Mouse (Mus musculus): ENCODE measurements at regions not wholly inside any gene's neighbourhood (a gene's known extent, or its start where the extent isn't known, plus 50 kb on each side); places are given as distances from the start of the nearest gene placed in this dataset.

GRCm38 (mm10) chr13:97520988-97521547, 239.4 kb downstream of the Gm10260 start:
- DNase-seq (ENCODE audit: low read depth, low spot score), result no peak

GRCm38 (mm10) chr13:97516731-97517130, 243.7 kb downstream of the Gm10260 start:
- no peak for DNase-seq (ENCODE audit: low read depth, low spot score)

- no peak for DNase-seq (ENCODE audit: low read depth, low spot score)
Observed at GRCm38 (mm10) chr13:97514421-97515066, 245.9 kb downstream of the Gm10260 start.

- no peak for DNase-seq (ENCODE audit: low read depth, low spot score)
Observed at GRCm38 (mm10) chr13:97512521-97512920, 247.9 kb downstream of the Gm10260 start.

- DNase-seq (ENCODE audit: low read depth, low spot score), result no peak
Observed at GRCm38 (mm10) chr13:97510431-97511261, 249.8 kb downstream of the Gm10260 start.

GRCm38 (mm10) chr13:97504949-97505348, 255.5 kb downstream of the Gm10260 start:
- DNase-seq (ENCODE audit: low read depth, low spot score), result no peak

GRCm38 (mm10) chr13:97503955-97504739, 256.3 kb downstream of the Gm10260 start:
- DNase-seq (ENCODE audit: low read depth, low spot score), result no peak

GRCm38 (mm10) chr13:97503391-97503790, 257.0 kb downstream of the Gm10260 start:
- no peak for DNase-seq (ENCODE audit: low read depth, low spot score)

GRCm38 (mm10) chr13:97500155-97500554, 259.2 kb downstream of the Enc1 start:
- no peak for DNase-seq (ENCODE audit: low read depth, low spot score)

- DNase-seq (ENCODE audit: low read depth, low spot score), result no peak
Observed at GRCm38 (mm10) chr13:97498981-97499380, 258.1 kb downstream of the Enc1 start.

GRCm38 (mm10) chr13:97497928-97498327, 257.0 kb downstream of the Enc1 start:
- DNase-seq (ENCODE audit: low read depth, low spot score), result no peak

- no peak for DNase-seq (ENCODE audit: low read depth, low spot score)
Observed at GRCm38 (mm10) chr13:97494770-97495169, 253.9 kb downstream of the Enc1 start.

GRCm38 (mm10) chr13:97493836-97494235, 252.9 kb downstream of the Enc1 start:
- DNase-seq (ENCODE audit: low read depth, low spot score), result no peak

GRCm38 (mm10) chr13:97492958-97493735, 252.2 kb downstream of the Enc1 start:
- no peak for DNase-seq (ENCODE audit: low read depth, low spot score)

GRCm38 (mm10) chr13:97491865-97492847, 251.3 kb downstream of the Enc1 start:
- peak; percentile 77 for DNase-seq (ENCODE audit: low read depth, low spot score)

GRCm38 (mm10) chr13:97490131-97490530, 249.2 kb downstream of the Enc1 start:
- no peak for DNase-seq (ENCODE audit: low read depth, low spot score)

GRCm38 (mm10) chr13:97489721-97490120, 248.8 kb downstream of the Enc1 start:
- no peak for DNase-seq (ENCODE audit: low read depth, low spot score)

GRCm38 (mm10) chr13:97489029-97489428, 248.1 kb downstream of the Enc1 start:
- DNase-seq (ENCODE audit: low read depth, low spot score), result no peak

- no peak for DNase-seq (ENCODE audit: low read depth, low spot score)
Observed at GRCm38 (mm10) chr13:97488518-97488917, 247.6 kb downstream of the Enc1 start.

Data from telencephalon, adult 2 months (tissue).